Mouse (Mus musculus): ENCODE measurements around the gene Hbb-bh2. TPM values are rescaled to one million over a fixed set of nuclear protein-coding genes. Genes with fewer than 3 reads are reported as not detected.

Hbb-bh2 gene
- polyA plus RNA-seq (2015; fragmentation: Nextera tagmentation; extraction: Ambion mirVana) = not detected in 2 replicates

GRCm38 (mm10) chr7:103840268-103840667 is at the start of gene Hbb-bh2:
Hbb-bh2 (minus strand) TSS chr7:103840520.
- H3K36me3 ChIP-seq (ENCODE audit: insufficient read depth, low read length) = no peaks in the 10 kb centered on the region
- no peak within 1 kb of the TSS for H3K27ac ChIP-seq
- 65% methylated on average over 3 of the region's 3 CpGs for WGBS
- H3K27me3 ChIP-seq (ENCODE audit: insufficient read depth, low read length) = no peaks in the 10 kb centered on the region
- H3K4me3 ChIP-seq (replicated peaks; ENCODE audit: low read depth, low read length) = no peak within 1 kb of the TSS
- ATAC-seq (replicated peaks; ENCODE audit: low FRiP score, low read depth) (no peak), DNase-seq (ENCODE audit: low spot score) (no peak)
- no peaks in the 10 kb centered on the region for H3K9me3 ChIP-seq (replicated peaks; ENCODE audit: low read length)
- H3K4me2 ChIP-seq (ENCODE audit: low read length) = no peak within 1 kb of the TSS
- TF ChIP-seq CTCF (IDR thresholded peaks at IDR 0.05; ENCODE audit: low read depth) = no peak
- H3K4me1 ChIP-seq (replicated peaks; ENCODE audit: insufficient read depth, low read length) = no peaks in the 10 kb centered on the region
- no peak within 1 kb of the TSS for H3K9ac ChIP-seq (ENCODE audit: low read depth, low read length)

DNA sequence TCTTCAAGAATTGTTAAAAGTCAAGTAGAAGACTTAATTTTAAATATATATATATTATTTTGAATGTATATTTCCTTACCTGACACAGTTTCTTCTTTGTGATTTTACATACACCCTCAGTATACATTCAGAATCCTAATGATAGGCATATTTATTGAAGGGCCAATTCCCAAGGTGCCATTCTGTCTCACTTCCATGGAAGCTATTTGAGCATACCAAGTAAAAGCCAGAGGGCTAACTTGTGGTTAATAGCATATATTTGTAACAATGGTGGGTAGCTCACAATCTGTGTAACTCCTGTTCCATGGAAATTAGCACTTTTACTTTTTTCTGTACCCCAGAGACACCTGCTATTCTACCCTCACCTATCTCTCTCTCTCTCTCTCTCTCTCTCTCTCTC is 45.8 kb upstream of the Hbb-bh2 start, which contains the start of gene Olfr66:
Gene Olfr66 (minus strand): TSS at position 101 of the 400 bp plus-strand sequence.
- no peak within 1 kb of the TSS for H3K27ac ChIP-seq
- no peak for TF ChIP-seq CTCF (IDR thresholded peaks at IDR 0.05; ENCODE audit: low read depth)
- H3K4me2 ChIP-seq (ENCODE audit: low read length) = no peak within 1 kb of the TSS
- H3K9me3 ChIP-seq (replicated peaks; ENCODE audit: low read length) = no peaks in the 10 kb centered on the region
- no peaks in the 10 kb centered on the region for H3K4me1 ChIP-seq (replicated peaks; ENCODE audit: insufficient read depth, low read length)
- ATAC-seq (replicated peaks; ENCODE audit: low FRiP score, low read depth) (no peak), DNase-seq (ENCODE audit: low spot score) (no peak)
- no peaks in the 10 kb centered on the region for H3K27me3 ChIP-seq (ENCODE audit: insufficient read depth, low read length)
- no peak within 1 kb of the TSS for H3K4me3 ChIP-seq (replicated peaks; ENCODE audit: low read depth, low read length)
- no peaks in the 10 kb centered on the region for H3K36me3 ChIP-seq (ENCODE audit: insufficient read depth, low read length)
- no peak within 1 kb of the TSS for H3K9ac ChIP-seq (ENCODE audit: low read depth, low read length)

- Histone ChIP-seq H3K9ac (ENCODE audit: low read depth, low read length) (no peak overlapping the region), H3K36me3 (ENCODE audit: insufficient read depth, low read length) (no peaks in the 10 kb centered on the region), H3K4me1 (replicated peaks; ENCODE audit: insufficient read depth, low read length) (no peaks in the 10 kb centered on the region), H3K9me3 (replicated peaks; ENCODE audit: low read length) (no peaks in the 10 kb centered on the region), H3K27ac (no peak overlapping the region), H3K27me3 (ENCODE audit: insufficient read depth, low read length) (no peaks in the 10 kb centered on the region), H3K4me3 (replicated peaks; ENCODE audit: low read depth, low read length) (no peak overlapping the region), H3K4me2 (ENCODE audit: low read length) (no peak overlapping the region)
- WGBS = 78% methylated on average over 2 of the region's 2 CpGs
- ATAC-seq (replicated peaks; ENCODE audit: low FRiP score, low read depth) = no peak
- DNase-seq (ENCODE audit: low spot score) = no peak
- TF ChIP-seq CTCF (IDR thresholded peaks at IDR 0.05; ENCODE audit: low read depth) = no peak
These were observed 36.8 kb upstream of the Hbb-bh2 start for GRCm38 (mm10) chr7:103877093-103877492.

DNA sequence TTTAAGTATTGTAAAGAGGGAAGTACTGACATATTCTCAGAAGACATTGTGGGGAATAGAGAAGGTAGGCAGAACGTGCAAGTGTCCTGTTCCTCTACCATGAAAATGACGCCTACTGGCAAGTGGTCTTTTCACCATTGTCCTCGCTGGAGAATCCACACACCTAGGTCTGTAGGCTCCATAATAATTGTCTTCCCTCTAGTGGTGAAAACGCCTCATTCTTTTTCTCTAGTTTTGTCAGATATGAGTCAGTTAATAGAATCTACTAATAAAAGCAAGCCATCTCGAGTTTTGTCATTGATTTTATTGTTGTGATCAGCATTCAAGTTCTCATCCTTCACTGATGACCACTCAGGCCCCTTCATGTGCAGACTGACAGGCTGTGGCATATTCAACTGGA is 34.1 kb upstream of the Hbb-bh2 start:
- DNase-seq (ENCODE audit: low spot score) (peak; percentile 5), ATAC-seq (replicated peaks; ENCODE audit: low FRiP score, low read depth) (no peak)
- TF ChIP-seq CTCF (IDR thresholded peaks at IDR 0.05; ENCODE audit: low read depth) = peak; percentile 30
- no peak overlapping the region for H3K4me2 ChIP-seq (ENCODE audit: low read length)
- no peaks in the 10 kb centered on the region for H3K9me3 ChIP-seq (replicated peaks; ENCODE audit: low read length)
- no peak overlapping the region for H3K27ac ChIP-seq
- no peaks in the 10 kb centered on the region for H3K4me1 ChIP-seq (replicated peaks; ENCODE audit: insufficient read depth, low read length)
- no peaks in the 10 kb centered on the region for H3K36me3 ChIP-seq (ENCODE audit: insufficient read depth, low read length)
- WGBS = 43% methylated on average over 5 of the region's 5 CpGs
- H3K4me3 ChIP-seq (replicated peaks; ENCODE audit: low read depth, low read length) = no peak overlapping the region
- H3K9ac ChIP-seq (ENCODE audit: low read depth, low read length) = no peak overlapping the region
- no peaks in the 10 kb centered on the region for H3K27me3 ChIP-seq (ENCODE audit: insufficient read depth, low read length)

- Histone ChIP-seq H3K4me1 (replicated peaks; ENCODE audit: insufficient read depth, low read length) (no peaks in the 10 kb centered on the region), H3K9me3 (replicated peaks; ENCODE audit: low read length) (no peaks in the 10 kb centered on the region), H3K36me3 (ENCODE audit: insufficient read depth, low read length) (no peaks in the 10 kb centered on the region), H3K4me2 (ENCODE audit: low read length) (no peak overlapping the region), H3K27me3 (ENCODE audit: insufficient read depth, low read length) (no peaks in the 10 kb centered on the region), H3K4me3 (replicated peaks; ENCODE audit: low read depth, low read length) (no peak overlapping the region), H3K9ac (ENCODE audit: low read depth, low read length) (no peak overlapping the region), H3K27ac (no peak overlapping the region)
- ATAC-seq (replicated peaks; ENCODE audit: low FRiP score, low read depth) (no peak), DNase-seq (ENCODE audit: low spot score) (peak; percentile 14)
- peak; percentile 61 for TF ChIP-seq CTCF (IDR thresholded peaks at IDR 0.05; ENCODE audit: low read depth)
- WGBS = 0% methylated on average over 1 of the region's 1 CpGs
These were observed 32.7 kb upstream of the Hbb-bh2 start for GRCm38 (mm10) chr7:103873064-103873463.

DNA sequence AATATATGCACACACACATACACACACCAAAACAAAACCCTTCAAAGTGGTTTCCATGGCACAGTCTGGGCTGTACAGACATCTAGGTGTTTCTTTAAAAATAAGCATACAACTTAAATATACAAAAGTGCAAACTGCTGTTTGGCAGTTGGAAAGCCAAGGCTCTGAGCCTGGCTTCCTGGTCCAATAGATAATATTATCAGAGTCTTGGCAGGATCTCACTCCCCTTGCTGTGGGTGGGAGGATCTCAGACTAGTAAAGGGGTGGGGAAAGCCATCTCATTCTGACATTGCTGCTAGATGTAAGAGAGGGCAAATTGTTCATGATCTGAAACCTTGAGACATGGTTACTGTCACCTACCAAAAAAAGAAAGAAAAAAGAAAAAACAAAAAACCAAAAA is 30.3 kb upstream of the Hbb-bh2 start:
- ATAC-seq (replicated peaks; ENCODE audit: low FRiP score, low read depth) (no peak), DNase-seq (ENCODE audit: low spot score) (no peak)
- Histone ChIP-seq H3K27ac (no peak overlapping the region), H3K4me3 (replicated peaks; ENCODE audit: low read depth, low read length) (no peak overlapping the region), H3K27me3 (ENCODE audit: insufficient read depth, low read length) (no peaks in the 10 kb centered on the region), H3K9me3 (replicated peaks; ENCODE audit: low read length) (no peaks in the 10 kb centered on the region), H3K9ac (ENCODE audit: low read depth, low read length) (no peak overlapping the region), H3K36me3 (ENCODE audit: insufficient read depth, low read length) (no peaks in the 10 kb centered on the region), H3K4me1 (replicated peaks; ENCODE audit: insufficient read depth, low read length) (no peaks in the 10 kb centered on the region), H3K4me2 (ENCODE audit: low read length) (no peak overlapping the region)
- TF ChIP-seq CTCF (IDR thresholded peaks at IDR 0.05; ENCODE audit: low read depth) = no peak

DNA sequence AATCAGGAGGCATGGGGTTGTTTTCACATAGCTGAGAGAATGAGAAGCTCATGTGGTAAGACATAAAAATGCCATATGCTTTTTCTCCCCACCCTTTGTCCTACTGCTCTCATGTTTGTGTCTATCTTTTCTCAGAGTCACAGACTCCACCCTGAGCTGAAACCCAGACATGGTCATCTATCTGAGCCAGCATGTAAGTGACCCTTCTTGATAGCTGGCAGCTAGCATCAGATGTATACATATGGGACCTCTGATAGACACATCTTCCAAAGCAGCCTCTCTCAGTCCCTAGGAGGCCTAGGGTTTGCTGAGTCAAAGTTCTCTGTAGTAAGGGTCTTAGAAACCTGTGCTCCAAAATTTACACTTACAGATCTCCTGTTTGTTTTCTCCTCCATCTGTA is 25.4 kb upstream of the Hbb-bh2 start:
- no peaks in the 10 kb centered on the region for H3K9me3 ChIP-seq (replicated peaks; ENCODE audit: low read length)
- no peak overlapping the region for H3K27ac ChIP-seq
- no peak overlapping the region for H3K4me3 ChIP-seq (replicated peaks; ENCODE audit: low read depth, low read length)
- no peak for TF ChIP-seq CTCF (IDR thresholded peaks at IDR 0.05; ENCODE audit: low read depth)
- H3K4me2 ChIP-seq (ENCODE audit: low read length) = no peak overlapping the region
- no peak overlapping the region for H3K9ac ChIP-seq (ENCODE audit: low read depth, low read length)
- no peaks in the 10 kb centered on the region for H3K27me3 ChIP-seq (ENCODE audit: insufficient read depth, low read length)
- ATAC-seq (replicated peaks; ENCODE audit: low FRiP score, low read depth) (no peak), DNase-seq (ENCODE audit: low spot score) (no peak)
- no peaks in the 10 kb centered on the region for H3K36me3 ChIP-seq (ENCODE audit: insufficient read depth, low read length)
- no peaks in the 10 kb centered on the region for H3K4me1 ChIP-seq (replicated peaks; ENCODE audit: insufficient read depth, low read length)
